Mouse (Mus musculus) megakaryocyte progenitor cell, adult 5-6 weeks (primary cell): ENCODE measurements at regions not wholly inside any gene's neighbourhood (a gene's known extent, or its start where the extent isn't known, plus 50 kb on each side); places are given as distances from the start of the nearest gene placed in this dataset.
"Not testable (repeated sequence)": the region's sequence is repeated elsewhere in the genome, so short reads cannot be mapped to it uniquely, and the experiment has no call there.

Experiments
- ATAC-seq: replicated peaks from 2 replicates; pipeline ENCODE4 v1.8.0; 2016; ENCODE audit warnings: mild to moderate bottlenecking, moderate TSS enrichment, inconsistent platforms; ENCODE audit not compliant: poor library complexity

DNA sequence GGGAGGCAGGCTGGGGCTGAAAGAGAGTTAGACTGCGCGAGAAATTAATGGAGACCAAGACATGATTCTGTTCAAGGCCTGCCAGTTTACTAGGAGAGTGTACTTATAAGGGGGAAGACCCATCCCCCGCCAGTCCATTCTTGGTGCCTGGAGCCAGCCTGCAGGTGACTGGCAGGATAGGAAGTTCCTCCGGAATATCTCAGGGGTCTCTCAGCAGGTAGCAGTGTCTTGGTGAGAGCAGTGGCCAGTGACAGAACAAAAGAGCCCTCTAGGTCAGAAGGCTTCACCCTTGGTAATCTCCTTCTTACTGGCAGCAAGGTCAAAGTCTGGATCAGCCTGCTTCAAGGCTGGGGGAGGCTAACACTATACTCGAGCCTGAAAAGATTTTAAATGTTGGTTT, 83.7 kb upstream of the Zfp804b start:
- no peak for ATAC-seq

DNA sequence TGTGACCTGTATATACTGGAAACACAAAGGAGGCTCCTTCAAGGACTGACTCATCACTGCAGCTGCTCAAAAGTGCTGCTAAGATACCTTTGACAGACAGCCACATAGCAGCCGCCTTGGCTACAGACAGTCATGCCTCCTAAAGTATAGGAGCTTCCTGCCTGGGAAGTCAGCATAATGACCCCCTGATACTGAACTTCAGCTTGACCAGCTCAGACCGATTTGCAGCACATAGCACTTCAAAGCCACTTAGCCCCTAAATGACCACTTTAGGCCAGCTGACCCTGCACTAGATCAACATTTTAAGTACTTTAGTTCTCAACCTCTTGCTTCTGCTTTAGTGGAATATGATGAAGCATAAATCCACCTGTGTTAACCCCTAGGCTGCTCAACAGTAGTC, 91.9 kb upstream of the Zfp804b start:
- no peak for ATAC-seq

DNA sequence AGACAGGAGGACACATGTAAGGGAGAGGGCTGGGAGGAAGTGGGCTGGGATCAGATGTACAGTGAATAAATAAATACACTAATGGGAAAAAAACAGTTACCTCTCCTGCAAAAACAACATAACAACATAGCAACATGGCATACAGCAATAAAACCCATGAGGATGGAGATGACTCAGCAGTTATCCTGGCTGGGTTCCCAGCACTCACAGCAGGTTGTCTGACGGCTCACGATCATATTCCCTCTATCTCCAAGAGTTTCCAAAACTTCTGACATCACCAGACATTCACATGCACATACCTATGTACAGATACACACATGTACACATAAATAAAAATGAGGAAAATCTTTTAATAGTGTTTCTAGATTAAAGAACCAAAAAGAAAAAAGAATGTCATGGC, 103.4 kb upstream of the Zfp804b start:
- no peak for ATAC-seq

DNA sequence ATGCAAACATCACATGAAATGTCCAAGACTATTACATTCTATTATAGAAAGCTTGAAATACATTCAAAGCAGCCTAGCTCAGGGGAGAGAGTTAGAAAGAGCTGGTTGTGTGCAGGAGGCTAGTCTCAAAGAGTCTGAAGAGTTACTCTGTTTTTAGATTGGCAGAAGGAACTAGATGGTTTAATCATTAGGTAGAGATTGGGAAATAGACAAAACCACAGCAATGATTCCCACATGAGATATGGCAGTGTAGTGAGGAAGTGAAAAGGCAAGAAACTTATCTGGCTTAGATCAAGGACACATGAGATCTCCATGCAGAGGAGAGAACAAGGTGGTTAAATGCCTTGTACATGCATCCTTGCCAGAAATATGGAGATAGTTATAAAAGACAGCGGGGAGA, 110.3 kb upstream of the Zfp804b start:
- ATAC-seq, result peak; percentile 74

DNA sequence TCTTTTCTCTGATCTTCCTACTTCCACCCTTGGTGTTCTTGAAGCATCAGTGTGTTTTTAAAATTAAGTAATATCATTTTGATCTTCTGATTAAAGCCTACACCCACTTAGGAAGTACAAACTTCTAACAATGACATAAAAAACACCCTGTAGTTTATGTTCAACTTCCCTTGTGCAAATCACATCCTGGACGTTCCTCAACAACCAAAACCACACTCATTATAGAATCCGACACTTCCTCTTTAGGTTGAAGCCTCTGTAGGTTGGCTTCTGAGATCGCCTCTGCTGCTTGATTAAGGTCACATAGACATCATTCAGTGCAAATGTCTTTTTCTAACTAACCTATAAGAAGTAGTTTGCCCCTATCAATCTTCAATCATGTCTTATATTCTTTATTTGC, 112.5 kb upstream of the Zfp804b start:
- peak; percentile 86 for ATAC-seq

DNA sequence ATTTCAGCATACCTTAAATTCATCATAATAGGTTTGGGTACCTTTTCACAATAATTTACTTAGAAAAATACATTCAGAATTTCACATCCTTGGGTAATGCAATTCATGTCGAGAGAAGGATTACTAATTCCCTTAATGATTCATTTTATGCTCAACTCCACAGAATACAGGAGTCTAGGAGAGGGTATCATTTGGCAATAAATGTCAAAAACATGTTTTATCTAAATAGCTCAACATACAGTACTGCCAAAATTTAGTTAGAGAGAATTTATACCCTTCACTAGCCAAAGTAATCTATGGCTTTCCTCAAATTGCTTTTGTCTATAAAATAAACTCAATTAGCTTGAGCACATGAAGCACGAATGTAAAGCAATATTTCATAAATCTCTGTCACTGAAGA, 144.6 kb upstream of the Zfp804b start:
- ATAC-seq, result no peak

DNA sequence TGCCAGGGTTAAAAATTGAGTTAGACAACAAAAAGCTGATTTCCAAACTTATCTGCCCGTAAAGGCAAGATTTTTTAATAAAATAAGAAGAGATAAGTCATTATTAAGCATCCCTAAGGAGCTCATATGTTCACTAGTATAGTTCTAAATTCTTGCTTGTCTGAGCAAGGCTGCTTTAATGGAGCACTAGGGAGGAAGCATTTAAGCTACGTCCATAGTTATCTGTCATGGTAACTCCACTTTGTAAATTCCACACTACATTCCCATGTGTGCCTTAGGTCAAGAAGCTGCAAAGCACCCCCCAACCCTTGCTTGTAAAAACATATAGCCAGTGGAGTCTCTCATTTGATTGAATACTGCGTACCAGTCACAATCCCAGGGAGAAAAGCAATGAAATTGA, 145.0 kb upstream of the Zfp804b start:
- no peak for ATAC-seq

DNA sequence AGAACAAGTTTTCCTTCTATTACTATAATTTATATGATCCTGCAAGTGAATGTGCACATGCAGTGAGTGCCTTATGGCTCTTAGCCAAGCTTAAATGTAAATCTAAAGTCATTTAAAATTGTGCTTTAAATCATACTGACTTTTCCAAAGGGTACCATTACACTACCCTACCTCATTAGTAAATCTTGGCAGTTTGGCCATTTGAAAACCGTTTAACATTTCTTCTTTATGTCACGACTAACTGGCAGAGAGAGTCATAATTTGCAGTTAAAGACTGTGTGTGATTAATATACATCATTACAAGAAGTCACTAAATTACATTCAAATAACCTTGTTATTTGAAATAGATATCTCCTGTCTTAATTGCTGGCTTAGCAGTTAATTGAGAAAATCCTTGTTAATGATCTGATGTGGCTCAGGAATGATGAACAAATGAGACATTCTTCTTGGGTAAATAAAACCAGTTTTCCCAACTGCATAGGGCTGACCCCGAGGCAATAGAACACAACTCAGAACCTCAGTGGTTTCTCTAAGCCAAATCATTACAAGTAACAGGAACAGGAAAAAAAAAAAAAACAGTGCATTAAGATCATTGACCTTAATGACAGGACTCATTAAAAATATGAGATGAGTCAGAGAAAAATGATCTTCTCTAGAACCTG, 173.1 kb upstream of the Zfp804b start:
- no peak for ATAC-seq

DNA sequence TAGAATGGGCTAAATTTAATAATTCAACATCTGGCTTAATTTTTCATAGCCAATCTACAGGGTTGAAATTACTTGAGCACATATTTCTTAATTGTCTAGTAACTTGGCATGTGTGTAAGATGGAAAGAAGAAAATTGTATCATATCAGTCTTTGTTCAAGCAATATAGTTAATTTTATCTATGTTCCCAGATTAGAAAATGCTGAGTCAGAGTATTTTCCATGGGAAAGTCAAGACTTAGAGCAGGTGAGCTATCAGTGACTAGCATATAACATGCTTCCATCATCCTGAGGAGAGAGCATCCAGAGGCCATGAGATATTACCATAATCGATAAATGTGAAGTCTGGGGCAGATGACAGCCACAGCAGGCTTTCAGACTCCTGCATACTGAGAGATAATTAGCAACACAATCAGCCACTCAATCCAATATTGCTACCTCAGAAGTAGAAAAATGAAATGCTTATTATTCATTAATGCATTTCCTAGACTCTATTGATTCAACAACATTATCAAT, 188.2 kb upstream of the Zfp804b start:
- no peak for ATAC-seq

DNA sequence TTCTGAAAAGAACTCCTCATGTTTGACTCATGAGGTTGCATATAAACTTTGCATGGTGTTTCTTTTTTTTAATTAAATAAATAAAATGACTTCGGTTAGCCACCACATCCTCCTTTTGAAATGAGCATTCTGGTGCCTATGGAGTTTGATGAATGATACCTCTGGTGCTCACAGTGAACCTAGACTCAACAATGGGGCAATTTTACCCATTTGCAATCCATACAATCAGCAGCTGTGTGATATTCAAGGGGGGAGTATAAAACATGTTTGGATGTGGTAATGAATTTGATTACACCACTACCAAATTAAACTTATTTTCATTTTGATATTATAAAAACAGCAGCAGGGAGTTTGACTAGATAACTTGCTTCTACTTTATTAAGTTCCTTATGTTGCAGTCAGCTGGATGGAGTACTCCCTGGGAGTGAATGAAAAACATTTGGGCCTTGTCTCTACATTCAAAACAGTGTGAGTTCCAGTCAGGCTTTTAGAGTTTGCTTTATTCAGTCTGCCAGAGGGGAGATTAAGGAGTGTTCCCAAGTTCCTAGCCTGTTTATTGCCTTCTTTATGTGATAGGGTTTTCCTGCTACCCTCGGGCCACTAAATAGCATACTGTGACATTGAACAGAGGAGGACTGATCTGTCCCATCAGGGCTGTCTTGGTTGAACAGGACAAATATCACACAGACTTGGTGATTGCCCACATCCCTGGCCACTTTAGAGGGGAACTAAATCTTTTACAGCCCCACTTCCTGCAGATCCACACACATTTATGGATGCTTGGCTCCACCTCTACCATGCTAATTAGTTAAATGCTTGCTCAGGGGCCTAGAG, 195.5 kb upstream of the Zfp804b start:
- ATAC-seq, result no peak

DNA sequence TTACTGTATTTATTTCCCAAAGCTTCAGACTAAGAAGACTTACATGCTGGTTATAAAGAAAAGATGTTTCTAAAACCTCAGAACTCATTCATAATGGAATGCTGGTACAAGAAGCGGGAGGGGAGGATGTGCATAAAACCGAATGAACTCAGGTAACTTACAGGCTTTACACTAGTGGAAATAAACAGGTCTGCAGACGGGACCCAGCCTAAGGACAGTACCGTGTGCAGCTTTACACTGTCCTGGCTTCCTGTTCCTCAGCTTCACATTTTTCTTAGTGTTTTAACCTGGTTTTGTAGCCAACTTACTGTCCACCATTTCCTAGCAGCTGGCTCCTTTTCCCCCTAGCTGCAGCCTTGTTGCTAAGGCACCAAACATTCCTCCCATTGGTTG, 196.1 kb upstream of the Zfp804b start:
- no peak for ATAC-seq

DNA sequence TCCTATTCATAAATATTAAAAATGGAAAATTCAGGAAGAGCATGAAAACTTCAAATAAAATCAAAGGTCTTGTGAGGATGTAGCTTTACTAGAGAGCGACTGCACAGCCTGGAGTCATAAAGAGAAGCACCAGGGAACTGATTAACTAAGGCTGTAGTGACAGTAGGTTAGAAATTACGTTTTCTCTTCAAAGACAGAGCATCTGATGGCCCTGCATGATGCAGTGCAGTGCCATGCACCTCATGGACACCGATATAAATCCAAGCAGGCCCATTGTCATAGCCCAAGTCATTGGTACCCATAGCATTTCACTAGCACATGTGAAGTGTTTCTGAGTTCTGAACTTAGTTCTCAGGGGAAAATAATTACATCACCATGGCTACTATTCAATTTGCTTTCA, 199.3 kb upstream of the Zfp804b start:
- no peak for ATAC-seq

DNA sequence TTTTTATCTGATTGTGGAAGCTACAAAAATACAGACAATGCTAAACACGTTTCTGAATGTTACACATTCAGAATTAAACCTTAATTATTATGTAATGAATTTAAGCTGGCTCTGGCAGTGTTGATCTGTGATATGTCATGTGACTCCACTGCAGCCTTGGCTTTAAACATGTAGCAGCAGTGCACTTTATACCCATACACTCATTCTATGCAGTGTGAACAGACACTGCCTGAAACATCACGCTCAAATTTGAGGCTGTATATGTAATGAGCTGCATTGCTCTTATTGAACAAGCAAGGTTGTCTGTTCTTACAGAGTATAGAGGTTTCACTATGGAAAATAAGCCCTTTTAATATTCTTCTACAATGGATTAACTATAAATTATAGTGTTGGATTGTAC, 235.9 kb upstream of the Zfp804b start:
- no peak for ATAC-seq

DNA sequence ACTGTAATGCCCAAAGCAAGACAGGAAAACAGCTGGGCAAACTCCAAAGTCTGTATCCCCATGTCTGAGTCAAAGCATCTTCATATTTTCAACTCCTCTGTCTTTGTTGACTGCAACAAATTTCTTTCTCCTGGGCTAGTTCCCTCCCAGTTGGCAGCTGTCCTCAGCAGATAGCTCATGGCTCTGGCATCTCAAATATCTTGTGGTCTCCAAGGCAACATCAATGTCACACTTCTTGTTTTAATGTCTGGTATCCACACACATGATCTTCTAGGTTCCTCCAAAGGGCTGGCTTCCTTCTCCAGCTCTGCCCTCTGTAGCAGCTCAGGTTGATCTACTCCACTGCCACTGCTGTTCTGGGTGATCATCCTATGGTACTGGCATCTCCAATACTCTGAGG, 242.0 kb upstream of the Zfp804b start:
- no peak for ATAC-seq

DNA sequence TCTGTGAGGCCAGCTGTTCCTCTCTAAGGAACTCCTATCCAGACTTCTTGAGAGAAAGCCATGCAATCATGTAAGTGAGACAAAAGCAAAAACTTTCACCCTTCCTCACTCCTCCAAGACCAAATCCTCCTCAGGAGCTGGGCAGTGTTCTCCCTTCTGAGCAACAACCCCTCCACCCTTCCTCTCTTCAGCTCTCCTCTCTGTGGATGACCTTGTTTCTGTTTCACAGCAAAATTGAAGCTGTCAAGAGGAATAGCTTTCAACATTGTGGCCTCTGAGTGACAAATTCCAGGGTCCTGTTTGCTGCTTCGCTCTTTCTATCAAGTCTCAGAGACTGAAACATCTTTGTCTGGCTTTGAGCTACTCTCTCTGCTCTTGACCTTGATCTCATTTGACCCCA, 255.9 kb upstream of the Zfp804b start:
- no peak for ATAC-seq

DNA sequence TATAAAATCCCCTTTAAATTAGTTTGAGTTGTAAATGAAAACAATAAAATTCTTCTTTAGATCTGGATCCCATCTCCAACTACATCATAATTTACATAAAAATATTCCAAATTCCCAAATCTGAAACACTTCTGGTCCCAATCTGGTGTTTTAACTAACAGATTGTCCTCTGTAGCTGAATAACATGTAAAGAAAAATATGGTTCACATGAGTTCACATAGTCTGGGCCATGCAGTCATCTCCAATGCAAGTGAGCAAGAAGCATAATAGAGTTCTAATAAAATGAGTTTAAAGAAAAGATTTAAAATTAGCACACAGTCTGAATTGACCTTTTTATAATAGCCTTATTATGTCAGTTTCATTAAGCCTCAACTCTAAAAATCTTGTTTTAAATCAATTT, 263.0 kb upstream of the Zfp804b start:
- ATAC-seq, result no peak

DNA sequence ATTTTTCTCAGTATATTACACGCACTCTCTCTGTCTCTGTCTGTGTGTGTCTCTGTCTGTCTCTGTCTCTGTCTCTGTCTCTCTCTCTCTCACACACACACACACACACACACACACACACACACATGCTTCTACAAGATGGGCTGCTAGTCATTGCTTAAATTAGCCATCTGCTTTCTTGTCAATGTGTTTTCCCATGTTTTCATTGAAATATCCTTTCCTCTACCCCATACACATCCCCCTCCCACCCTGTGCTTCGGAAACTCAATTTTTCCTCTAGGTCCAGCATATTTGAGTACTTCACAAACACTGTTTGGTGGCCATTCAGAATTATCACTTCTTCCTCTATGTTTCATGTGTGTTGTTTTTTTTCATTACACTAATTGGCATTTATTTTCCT, 263.4 kb upstream of the Zfp804b start:
- ATAC-seq, result no peak

DNA sequence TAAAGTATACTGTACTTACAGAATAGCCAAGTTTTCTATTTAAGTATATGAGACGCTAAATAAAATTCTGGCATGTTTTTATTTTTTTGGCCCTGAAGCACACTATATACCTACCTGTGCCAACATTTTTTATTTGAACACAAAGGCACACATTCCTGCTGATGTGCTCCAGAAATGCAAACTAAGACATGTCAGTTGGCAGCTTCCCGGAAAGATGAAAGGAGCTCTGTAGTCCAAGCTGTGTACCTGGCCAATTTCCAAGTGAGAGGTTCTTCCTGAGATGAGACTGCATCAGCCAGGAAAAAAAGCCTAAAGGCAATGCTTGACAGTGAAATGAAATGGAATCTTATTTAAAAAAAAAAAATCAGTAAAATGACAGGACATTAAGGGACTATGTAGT, 305.0 kb upstream of the Steap4 start:
- ATAC-seq, result no peak

DNA sequence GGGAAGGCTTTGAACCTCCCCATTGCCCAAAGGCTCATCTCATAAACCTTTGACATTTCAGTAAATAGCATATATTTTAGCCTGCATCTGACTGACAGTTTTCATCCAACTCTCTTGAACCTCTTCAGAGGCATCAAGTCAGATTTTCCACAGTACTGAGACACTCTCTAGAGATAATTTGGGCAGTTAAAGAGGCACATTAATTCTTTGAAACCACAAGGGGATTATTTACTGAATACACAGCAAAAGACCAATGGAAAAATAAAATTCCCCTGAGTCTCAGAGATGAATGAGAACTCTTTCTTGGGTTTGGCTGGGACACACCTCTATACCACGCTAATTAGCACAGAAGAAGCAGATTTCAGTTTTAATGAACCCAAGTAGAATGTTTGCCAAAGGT, 258.5 kb upstream of the Steap4 start:
- no peak for ATAC-seq

DNA sequence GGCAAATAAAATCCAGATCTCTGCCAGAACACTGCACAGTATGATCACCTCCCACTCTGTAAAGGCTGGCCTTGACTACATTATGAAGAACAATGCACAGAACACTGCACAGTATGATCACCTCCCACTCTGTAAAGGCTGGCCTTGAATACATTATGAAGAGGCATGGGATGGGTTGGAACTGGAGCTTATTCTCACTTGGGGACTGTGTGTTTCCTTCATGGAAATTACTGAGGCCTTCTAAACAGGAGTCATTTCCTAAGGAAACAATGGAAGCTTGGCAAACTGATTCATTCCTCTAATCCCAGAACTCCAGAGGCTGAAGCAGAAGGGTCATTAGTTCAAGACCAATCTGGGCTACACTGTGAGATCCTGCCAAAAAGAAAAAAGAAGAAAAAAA, 240.7 kb upstream of the Steap4 start:
- no peak for ATAC-seq

DNA sequence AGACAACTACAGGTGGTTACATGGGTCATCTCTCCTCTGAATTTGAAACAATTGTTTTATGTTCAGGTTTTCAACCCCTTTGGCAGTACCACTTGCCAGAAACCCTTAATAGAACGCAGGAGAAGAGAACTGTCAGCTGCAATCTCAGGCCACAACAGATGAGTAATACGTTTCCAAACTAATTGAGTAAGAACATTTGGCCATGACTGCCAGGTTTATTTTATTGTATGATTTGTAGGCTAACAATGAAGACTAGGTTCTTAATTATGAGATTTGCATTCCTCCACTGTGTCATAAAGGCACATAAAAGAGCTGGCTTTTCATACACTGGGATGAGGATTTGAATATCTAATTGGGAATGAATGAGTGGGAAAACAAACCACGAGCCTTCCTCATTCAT, 240.2 kb upstream of the Steap4 start:
- ATAC-seq, result no peak

DNA sequence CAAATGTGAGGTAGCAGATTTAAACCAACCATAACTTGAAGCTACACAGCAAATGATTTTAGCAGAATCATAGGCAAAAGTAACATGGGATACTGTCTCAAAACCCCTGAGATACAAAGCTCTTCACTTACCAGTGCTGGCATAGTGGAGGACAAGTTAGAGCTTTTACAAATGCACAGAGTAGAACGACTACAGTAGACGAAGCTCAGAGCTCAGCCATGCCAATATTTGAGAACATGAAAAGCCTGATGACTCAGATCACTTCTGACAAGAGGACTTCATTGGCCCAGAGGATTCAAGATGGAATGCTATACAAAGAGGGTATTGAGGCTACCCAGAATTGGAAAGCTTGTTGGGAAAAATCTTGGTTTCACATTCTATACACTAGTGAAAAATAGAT, 239.6 kb upstream of the Steap4 start:
- no peak for ATAC-seq

DNA sequence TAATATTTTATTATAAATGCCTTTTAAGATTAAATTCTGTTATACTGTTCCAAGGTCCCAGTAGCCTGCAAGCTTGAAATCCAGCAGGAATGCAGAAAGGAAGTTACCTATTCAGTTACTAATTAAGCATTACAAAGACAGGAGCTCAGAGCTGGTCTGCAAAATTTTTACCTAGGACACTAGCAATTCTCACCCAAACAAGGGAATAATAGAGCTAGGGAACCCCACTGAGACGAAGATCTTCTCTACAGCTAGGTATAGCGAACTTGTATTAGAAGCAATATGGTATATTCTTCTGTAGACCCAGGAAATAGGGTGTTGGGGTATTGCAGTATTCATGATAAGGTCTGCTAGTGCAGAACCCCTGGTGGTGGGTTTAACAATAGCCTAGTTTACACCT, 227.7 kb upstream of the Steap4 start:
- ATAC-seq, result not testable (repeated sequence)
